Mouse (Mus musculus) heart, embryonic 15.5 days (tissue): ENCODE results near the gene Hspb7. TPM values are rescaled to one million over a fixed set of nuclear protein-coding genes. Genes with fewer than 3 reads are reported as not detected.

Source experiments
- ATAC-seq: fragments of 200-750 bp; cut with Nextera tagmentation; replicated peaks from 2 replicates; pipeline ENCODE4 v1.8.0; 2017; ENCODE audit warnings: low read depth, moderate TSS enrichment; ENCODE audit not compliant: insufficient number of reproducible peaks, insufficient read depth, low FRiP score
- H3K27ac ChIP-seq: fragments of 300-500 bp; sonication (generic); 2 replicates; pipeline ENCODE4 v1.5.1; 2015; ENCODE audit warnings: mild to moderate bottlenecking, inconsistent platforms
- H3K27me3 ChIP-seq: fragments of 300-500 bp; sonication (generic); 2 replicates; pipeline ENCODE4 v1.6.1; 2015; ENCODE audit warnings: inconsistent platforms
- H3K36me3 ChIP-seq: fragments of 300-500 bp; sonication (generic); 2 replicates; pipeline ENCODE4 v1.6.1; 2015; ENCODE audit warnings: mild to moderate bottlenecking, inconsistent platforms
- H3K4me1 ChIP-seq: fragments of 300-500 bp; sonication (generic); replicated peaks from 2 replicates; pipeline ENCODE4 v1.6.1; 2015; ENCODE audit warnings: inconsistent platforms
- H3K4me2 ChIP-seq: fragments of 300-500 bp; sonication (generic); 2 replicates; pipeline ENCODE4 v1.6.1; 2015; ENCODE audit warnings: inconsistent platforms, mild to moderate bottlenecking, moderate library complexity
- H3K4me3 ChIP-seq: fragments of 300-500 bp; sonication (generic); 2 replicates; pipeline ENCODE4 v1.5.1; 2015; ENCODE audit warnings: mild to moderate bottlenecking, inconsistent platforms
- H3K9ac ChIP-seq: fragments of 300-500 bp; sonication (generic); 2 replicates; pipeline ENCODE4 v1.6.1; 2015; ENCODE audit warnings: mild to moderate bottlenecking, inconsistent platforms
- H3K9me3 ChIP-seq: fragments of 300-500 bp; sonication (generic); replicated peaks from 2 replicates; pipeline ENCODE4 v1.6.1; 2016; ENCODE audit warnings: inconsistent platforms
- WGBS: fragments of 180-500 bp; shearing (Covaris S2); methylation state at CpG from one replicate; pipeline ENCODE4 v1.1.7; 2015; ENCODE audit warnings: mixed read lengths; 5-methylcytosine and 5-hydroxymethylcytosine counted together
- polyA plus RNA-seq: library from polyadenylated mRNA; unstranded; fragments of >200 nt; fragmentation: Nextera tagmentation; extraction: Ambion mirVana; gene quantifications from 2 replicates; pipeline ENCODE4 v1.2.1, GENCODE M21; 2015

Gene Hspb7
- polyA plus RNA-seq, 1 experiment from 2014 or later, result 220 TPM

DNA sequence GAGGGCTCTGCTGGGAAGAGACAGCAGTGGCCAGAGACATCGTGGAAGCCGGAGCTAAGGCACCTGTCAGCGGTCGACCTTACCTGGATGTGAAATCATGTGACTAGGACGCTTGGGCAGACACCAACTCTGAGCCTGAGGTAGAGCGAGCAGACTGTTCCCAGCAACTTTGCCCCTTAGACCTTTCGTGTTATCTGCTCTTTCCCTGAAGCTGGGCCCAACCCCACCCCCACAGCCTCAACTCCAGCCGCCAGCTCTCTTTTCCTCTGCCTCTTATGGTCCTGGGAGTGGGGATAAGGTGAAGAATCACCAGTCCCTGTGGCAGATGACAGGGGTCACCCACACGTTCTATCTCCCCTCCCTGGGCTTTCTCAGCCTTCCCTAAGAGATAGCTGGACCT lies 307 bp downstream of the Hspb7 start:
- Histone ChIP-seq H3K9ac (peak overlapping the region; percentile 57), H3K4me2 (peak overlapping the region; percentile 75), H3K4me1 (peaks cover 36% of the 10 kb centered on the region), H3K9me3 (no peaks in the 10 kb centered on the region), H3K27ac (peak overlapping the region; percentile 99), H3K36me3 (no peaks in the 10 kb centered on the region), H3K4me3 (peak overlapping the region; percentile 34), H3K27me3 (no peaks in the 10 kb centered on the region)
- 22% methylated on average over 9 of the region's 9 CpGs for WGBS
- ATAC-seq, result peak; percentile 2; the same call in 1 of the 2 replicates

DNA sequence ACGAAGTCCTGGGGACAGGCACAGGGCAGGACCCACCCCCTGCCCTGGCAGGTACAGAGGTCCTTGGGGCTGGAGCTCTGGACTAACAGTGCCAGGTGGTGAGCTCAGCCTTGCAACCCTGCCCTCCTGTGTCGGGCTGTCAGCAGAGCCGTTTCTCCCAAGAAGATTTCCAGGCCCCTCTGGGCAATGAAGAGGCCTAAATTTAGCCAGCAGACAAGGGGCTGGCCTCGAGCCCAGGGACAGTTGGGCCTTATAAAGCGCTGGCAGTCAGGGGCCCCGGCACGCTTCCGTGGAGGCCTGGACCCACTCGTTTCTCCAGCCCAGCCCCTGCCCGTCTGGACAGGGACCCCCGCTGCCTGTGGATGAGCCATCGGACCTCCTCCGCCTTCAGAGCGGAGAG lies 844 bp downstream of the Hspb7 start:
- H3K9ac ChIP-seq, result peak overlapping the region; percentile 81
- H3K4me1 ChIP-seq, result peaks cover 42% of the 10 kb centered on the region
- H3K9me3 ChIP-seq, result no peaks in the 10 kb centered on the region
- peak overlapping the region; percentile 75 for H3K4me2 ChIP-seq
- peak overlapping the region; percentile 99 for H3K27ac ChIP-seq
- H3K36me3 ChIP-seq, result no peaks in the 10 kb centered on the region
- peak; percentile 70 for ATAC-seq
- H3K27me3 ChIP-seq, result no peaks in the 10 kb centered on the region
- 17% methylated on average over 14 of the region's 14 CpGs for WGBS
- H3K4me3 ChIP-seq, result peak overlapping the region; percentile 65

DNA sequence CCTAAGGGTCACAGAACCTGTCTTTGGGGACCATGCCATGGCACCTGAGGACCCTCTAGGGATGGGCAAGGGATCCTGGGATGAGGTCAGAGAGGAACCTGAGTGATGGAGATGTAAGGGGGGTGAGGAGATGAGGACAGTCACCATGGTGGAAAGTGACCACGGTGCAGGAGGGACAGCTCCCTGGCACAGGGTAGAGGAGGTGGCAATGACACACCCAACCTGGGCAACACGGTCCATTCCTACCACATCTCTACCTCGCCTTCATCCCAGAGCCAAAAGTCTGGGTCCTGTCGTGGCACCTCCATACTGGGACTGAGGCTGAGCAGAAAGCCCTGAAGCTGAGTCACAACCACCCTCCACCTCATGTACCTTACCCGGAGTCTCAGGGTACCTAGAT lies 2.3 kb downstream of the Hspb7 start:
- peaks cover 53% of the 10 kb centered on the region for H3K4me1 ChIP-seq
- no peak for ATAC-seq
- H3K9me3 ChIP-seq, result no peaks in the 10 kb centered on the region
- no peaks in the 10 kb centered on the region for H3K27me3 ChIP-seq
- H3K4me3 ChIP-seq, result peak overlapping the region; percentile 65
- 44% methylated on average over 5 of the region's 5 CpGs for WGBS
- peak overlapping the region; percentile 97 for H3K27ac ChIP-seq
- H3K9ac ChIP-seq, result peak overlapping the region; percentile 81
- H3K36me3 ChIP-seq, result no peaks in the 10 kb centered on the region
- peak overlapping the region; percentile 75 for H3K4me2 ChIP-seq

DNA sequence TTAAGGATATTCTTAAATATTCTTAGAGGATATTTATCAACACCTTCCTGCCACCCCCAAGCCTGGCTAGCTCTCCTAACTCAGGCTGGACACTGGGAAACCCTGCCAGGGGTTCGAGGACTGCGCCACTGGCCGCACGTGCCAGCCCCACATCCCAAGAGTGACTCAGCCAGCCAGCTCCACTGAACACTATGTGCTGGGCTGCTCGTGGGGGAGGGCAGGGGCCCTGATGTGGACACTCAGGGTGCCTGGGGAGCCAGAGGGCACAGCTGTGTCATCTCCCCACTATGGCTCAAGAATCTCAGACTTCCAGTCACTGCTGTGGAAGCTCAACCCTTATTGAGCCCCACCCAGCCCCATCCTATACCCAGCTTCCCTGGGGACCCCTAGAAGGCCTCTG lies 2.7 kb downstream of the Hspb7 start:
- peak overlapping the region; percentile 75 for H3K4me2 ChIP-seq
- no peak for ATAC-seq
- H3K27me3 ChIP-seq, result no peaks in the 10 kb centered on the region
- WGBS, result 40% methylated on average over 5 of the region's 5 CpGs
- peak overlapping the region; percentile 97 for H3K27ac ChIP-seq
- H3K9me3 ChIP-seq, result no peaks in the 10 kb centered on the region
- H3K9ac ChIP-seq, result peak overlapping the region; percentile 81
- H3K36me3 ChIP-seq, result no peaks in the 10 kb centered on the region
- peak overlapping the region; percentile 65 for H3K4me3 ChIP-seq
- H3K4me1 ChIP-seq, result peaks cover 53% of the 10 kb centered on the region

DNA sequence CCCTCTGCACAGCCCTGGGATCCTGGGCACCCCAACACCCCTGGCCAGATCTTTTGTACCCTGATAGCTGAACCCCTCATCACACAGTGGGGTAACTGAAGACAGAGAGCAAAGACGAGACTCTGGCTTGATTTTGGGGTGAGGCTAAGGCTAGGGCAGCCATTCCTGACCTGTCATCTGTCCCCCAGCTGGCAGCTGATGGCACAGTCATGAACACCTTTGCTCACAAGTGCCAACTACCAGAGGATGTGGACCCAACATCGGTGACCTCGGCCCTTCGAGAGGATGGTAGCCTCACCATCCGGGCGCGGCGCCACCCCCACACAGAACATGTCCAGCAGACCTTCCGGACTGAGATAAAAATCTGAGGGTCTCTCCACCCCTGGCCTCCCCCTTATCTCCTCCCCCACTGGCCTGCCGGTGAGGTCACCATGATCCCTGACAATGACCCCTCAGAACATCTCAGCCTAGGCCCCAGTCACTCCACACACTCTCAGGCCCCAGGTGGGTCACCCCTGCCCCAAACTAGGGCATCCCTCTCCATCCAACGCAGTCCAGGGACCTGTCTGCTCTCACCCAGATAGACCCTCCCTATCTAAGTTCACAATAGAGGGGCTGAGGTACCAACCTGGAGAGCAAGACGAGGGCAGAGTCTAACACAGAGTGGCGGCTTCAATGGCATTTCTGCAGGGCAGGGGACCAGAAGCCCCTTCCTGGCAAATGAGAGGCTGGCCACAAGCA lies 3.3 kb downstream of the Hspb7 start:
- peak overlapping the region; percentile 81 for H3K9ac ChIP-seq
- 55% methylated on average over 13 of the region's 13 CpGs for WGBS
- H3K4me1 ChIP-seq, result peaks cover 53% of the 10 kb centered on the region
- no peaks in the 10 kb centered on the region for H3K9me3 ChIP-seq
- peak overlapping the region; percentile 65 for H3K4me3 ChIP-seq
- peak overlapping the region; percentile 97 for H3K27ac ChIP-seq
- H3K4me2 ChIP-seq, result peak overlapping the region; percentile 75
- ATAC-seq, result no peak
- no peaks in the 10 kb centered on the region for H3K36me3 ChIP-seq
- no peaks in the 10 kb centered on the region for H3K27me3 ChIP-seq

DNA sequence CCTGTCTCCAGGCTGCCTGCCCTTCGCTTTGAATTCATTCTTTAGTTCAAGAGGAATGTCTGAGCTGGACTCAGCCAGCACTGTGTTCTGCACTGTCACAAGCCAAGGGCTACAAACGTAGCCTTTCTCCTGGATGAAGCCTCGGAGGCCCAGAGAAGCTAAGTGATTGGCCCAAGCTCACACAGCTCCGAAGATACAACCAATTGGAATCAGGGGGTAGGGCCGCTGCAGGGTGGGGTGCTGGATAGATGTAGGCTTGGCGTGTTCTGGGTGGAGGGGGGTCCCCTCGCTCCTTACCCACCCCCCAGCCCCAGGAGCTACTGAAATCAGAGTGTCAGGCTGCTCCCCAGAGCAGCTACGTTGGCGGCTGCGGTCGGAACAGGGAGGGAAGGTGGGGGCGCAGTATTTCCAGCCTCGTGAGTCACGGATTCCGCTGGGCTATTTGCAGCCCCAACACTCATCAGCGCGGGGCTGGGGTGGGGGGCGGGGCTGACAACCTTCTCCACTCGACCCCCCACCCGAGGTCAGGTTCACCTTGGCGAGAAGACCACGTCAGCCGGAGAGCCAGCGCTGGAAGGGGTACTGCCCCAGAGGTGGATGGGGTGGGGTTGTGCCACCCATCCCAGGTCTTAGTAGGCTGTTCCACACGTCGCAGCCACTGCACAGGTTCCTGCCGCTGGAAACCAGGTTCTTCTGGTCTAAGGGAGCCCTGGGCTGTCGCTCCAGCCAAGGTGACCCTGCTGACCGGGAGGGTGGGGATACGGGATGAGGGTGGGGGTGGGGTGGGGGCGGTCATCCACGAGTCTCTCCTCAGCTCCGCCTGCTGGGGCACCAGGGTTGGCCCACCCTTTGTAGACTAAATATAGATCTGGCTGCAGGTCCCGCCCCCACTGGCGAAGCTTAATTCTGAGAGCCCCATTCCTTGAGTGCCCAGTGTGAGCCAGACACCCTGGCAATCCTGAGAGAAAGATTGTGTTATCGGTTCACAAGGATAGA lies 5.2 kb downstream of the Hspb7 start:
- Histone ChIP-seq H3K36me3 (no peaks in the 10 kb centered on the region), H3K9ac (peak overlapping the region; percentile 81), H3K27me3 (no peaks in the 10 kb centered on the region), H3K9me3 (no peaks in the 10 kb centered on the region), H3K4me3 (peak overlapping the region; percentile 65), H3K4me1 (peaks cover 38% of the 10 kb centered on the region), H3K27ac (peak overlapping the region; percentile 97), H3K4me2 (peak overlapping the region; percentile 75)
- 3% methylated on average over 36 of the region's 36 CpGs for WGBS
- ATAC-seq, result peak; percentile 70

DNA sequence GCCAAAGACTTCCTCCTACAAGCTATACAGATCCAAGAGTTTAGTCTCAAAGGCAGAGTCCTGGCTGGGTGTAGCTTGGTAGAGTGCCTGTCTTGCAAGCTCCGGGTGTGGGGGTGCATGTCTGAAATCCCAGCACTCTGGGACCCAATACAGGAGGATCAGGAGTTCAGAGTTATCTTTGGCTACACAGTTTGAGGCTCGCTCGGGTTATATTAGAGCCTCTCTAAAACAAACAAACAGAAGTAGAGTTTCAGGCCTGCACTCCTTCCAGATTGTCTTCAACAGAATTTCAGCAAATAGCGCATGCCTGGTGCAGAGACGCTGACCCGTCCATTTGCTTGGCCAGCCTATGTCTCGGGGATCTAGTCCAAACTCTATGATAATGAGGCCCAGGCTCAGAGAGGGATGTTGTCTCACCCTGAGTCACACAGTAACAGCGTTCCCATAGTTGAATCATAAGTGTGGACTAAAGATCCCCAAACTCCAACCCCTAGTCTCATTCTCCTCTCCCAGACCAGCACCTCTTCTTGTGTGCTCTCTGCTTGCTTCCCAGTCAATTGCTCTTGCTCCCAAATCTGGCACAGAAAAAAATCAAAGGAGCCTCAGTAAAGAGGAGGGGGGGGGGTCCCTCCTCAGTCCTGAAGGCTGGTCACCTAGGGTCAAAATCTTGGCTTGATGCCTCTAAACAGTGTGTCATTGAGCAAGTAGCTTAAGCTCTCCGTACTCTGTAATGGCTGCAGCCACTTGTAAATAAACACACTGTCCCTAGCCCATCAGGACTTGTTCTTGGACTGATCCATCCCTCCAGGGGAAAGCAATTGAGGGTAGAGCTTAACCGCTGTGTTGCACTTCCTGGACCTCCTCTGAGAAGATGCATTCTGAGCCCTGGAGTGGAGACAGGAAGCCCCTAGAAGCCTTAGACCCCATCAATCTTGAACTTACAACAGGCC lies 6.5 kb downstream of the Hspb7 start:
- H3K4me2 ChIP-seq, result peak overlapping the region; percentile 75

DNA sequence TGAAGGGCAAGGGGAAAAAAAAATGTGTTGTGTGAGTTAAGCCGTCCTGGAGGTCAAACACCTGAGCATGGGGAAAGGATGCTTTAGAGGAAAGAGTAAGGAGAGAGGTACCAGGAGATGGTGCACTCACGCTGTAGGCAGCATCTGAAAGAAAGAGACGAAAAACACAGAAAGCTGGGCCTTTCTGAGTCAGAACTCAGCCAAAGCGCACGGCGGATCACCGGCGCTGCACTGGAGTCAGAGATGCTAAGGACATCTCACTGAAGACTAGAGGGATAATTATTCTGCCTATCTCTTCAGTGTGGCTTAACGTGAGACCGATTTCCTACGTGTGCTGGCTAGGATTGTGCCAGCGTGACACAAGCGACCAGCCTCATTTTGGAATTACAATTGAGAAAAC lies 7.3 kb downstream of the Hspb7 start:
- whole genome bisulfite sequencing, result 81% methylated on average over 13 of the region's 13 CpGs
- H3K27ac ChIP-seq, result peak overlapping the region; percentile 97; the same call in 1 of the 2 replicates
- H3K9me3 ChIP-seq, result no peaks in the 10 kb centered on the region

More for the DNA sequence above, 6.5 kb downstream of the Hspb7 start:
- no peaks in the 10 kb centered on the region for H3K27me3 ChIP-seq
- H3K9me3 ChIP-seq, result no peaks in the 10 kb centered on the region
- 53% methylated on average over 10 of the region's 10 CpGs for WGBS
- ATAC-seq, result no peak
- H3K36me3 ChIP-seq, result no peaks in the 10 kb centered on the region
- peak overlapping the region; percentile 65; the same call in 1 of the 2 replicates for H3K4me3 ChIP-seq
- H3K4me1 ChIP-seq, result peaks cover 32% of the 10 kb centered on the region
- peak overlapping the region; percentile 30; the same call in 1 of the 2 replicates for H3K9ac ChIP-seq
- H3K27ac ChIP-seq, result peak overlapping the region; percentile 97

DNA sequence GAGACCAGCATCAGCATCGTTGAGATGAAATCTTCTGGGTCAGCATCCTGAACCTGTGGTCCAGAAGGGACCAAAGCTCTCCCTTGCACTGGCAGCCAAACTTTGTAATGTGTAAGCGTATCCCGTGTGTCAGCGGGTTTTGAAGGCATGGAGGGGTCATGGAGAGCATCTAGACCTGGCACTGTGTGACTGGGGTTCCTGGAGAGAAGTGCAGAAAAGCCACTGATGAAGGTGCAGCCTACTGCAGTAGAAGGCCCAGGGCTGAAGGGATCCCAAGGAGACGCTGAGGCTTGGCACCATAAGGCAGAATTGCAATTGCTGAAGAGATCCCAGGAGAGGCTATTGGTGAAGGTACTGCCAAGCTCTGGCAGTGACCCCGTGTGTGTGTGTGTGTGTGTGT lies 8.8 kb downstream of the Hspb7 start:
- Histone ChIP-seq H3K9me3 (no peaks in the 10 kb centered on the region), H3K36me3 (no peaks in the 10 kb centered on the region), H3K4me1 (peaks cover 29% of the 10 kb centered on the region), H3K27me3 (no peaks in the 10 kb centered on the region), H3K4me3 (no peak overlapping the region), H3K27ac (peak overlapping the region; percentile 19; the same call in 1 of the 2 replicates), H3K4me2 (no peak overlapping the region), H3K9ac (no peak overlapping the region)
- 70% methylated on average over 6 of the region's 6 CpGs for WGBS
- ATAC-seq, result no peak

More for the DNA sequence above, 7.3 kb downstream of the Hspb7 start:
- H3K36me3 ChIP-seq, result no peaks in the 10 kb centered on the region
- no peak overlapping the region for H3K4me3 ChIP-seq
- H3K4me2 ChIP-seq, result no peak overlapping the region
- H3K9ac ChIP-seq, result no peak overlapping the region
- peaks cover 32% of the 10 kb centered on the region for H3K4me1 ChIP-seq
- no peak for ATAC-seq
- H3K27me3 ChIP-seq, result no peaks in the 10 kb centered on the region

DNA sequence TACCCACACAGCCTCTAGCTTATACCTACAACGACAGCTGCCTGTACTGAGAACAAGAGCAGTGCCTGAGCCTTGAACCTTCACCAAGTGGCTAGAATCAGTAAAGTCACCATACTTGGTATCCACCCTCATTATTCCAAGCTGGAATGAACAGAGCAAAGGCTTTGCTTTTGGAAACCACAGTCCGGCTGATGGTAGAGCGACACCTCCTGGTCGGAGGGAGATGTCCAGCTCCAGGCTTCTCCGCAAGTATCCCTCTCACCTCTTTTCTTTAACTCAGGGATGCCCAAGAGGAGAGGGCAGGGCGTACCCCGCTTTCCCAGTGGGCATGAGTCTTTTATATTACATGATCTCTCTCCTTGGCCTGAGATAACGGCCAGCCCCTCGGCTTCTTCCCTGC lies 9.3 kb downstream of the Hspb7 start:
- no peak for ATAC-seq
- Histone ChIP-seq H3K27ac (0 out of 2 replicates have a peak overlapping the region, but pooled peaks have one; percentile 19), H3K9ac (no peak overlapping the region), H3K4me3 (no peak overlapping the region), H3K27me3 (no peaks in the 10 kb centered on the region), H3K4me2 (no peak overlapping the region), H3K36me3 (no peaks in the 10 kb centered on the region), H3K4me1 (peaks cover 26% of the 10 kb centered on the region), H3K9me3 (no peaks in the 10 kb centered on the region)
- WGBS, result 55% methylated on average over 9 of the region's 9 CpGs
